Mouse (Mus musculus) liver, adult 2 months (tissue): ENCODE measurements at regions not wholly inside any gene's neighbourhood (a gene's known extent, or its start where the extent isn't known, plus 50 kb on each side); places are given as distances from the start of the nearest gene placed in this dataset.

Experiments used
- DNase-seq: peaks from one replicate; pipeline ENCODE4 v3.0.0-alpha.2; 2011; ENCODE audit warnings: low read depth, low spot score; ENCODE audit errors: extremely low read depth
- H3K27ac ChIP-seq: fragments of 200-500 bp; replicated peaks from 2 replicates; pipeline ENCODE4 v1.5.1; 2012; ENCODE audit warnings: low read depth, mild to moderate bottlenecking, control low read depth, inconsistent platforms, low read length; ENCODE audit not compliant: insufficient read depth
- H3K27me3 ChIP-seq: fragments of 200-500 bp; 2 replicates; pipeline ENCODE4 v1.6.1; 2012; ENCODE audit warnings: mild to moderate bottlenecking, moderate library complexity, low read length, inconsistent platforms; ENCODE audit not compliant: control insufficient read depth, insufficient read depth
- H3K36me3 ChIP-seq: fragments of 200-500 bp; 2 replicates; pipeline ENCODE4 v1.6.1; 2012; ENCODE audit warnings: low read length, inconsistent platforms; ENCODE audit not compliant: control insufficient read depth, insufficient read depth
- H3K4me1 ChIP-seq: fragments of 200-500 bp; 2 replicates; pipeline ENCODE4 v1.6.1; 2011; ENCODE audit warnings: low read length; ENCODE audit not compliant: control insufficient read depth, insufficient read depth
- H3K4me3 ChIP-seq: fragments of 200-500 bp; 2 replicates; pipeline ENCODE4 v1.5.1; 2011; ENCODE audit warnings: low read depth, mild to moderate bottlenecking, control low read depth, low read length, moderate library complexity; ENCODE audit not compliant: insufficient read depth
- H3K79me2 ChIP-seq: fragments of 200-500 bp; 2 replicates; pipeline ENCODE4 v1.6.1; 2012; ENCODE audit warnings: inconsistent platforms, mild to moderate bottlenecking, low read length, moderate library complexity; ENCODE audit not compliant: control insufficient read depth, insufficient read depth
- H3K9ac ChIP-seq: fragments of 200-500 bp; 2 replicates; pipeline ENCODE4 v1.6.1; 2012; ENCODE audit warnings: low read depth, mild to moderate bottlenecking, control low read depth, inconsistent platforms, low read length
- CTCF ChIP-seq: fragments of 200-500 bp; IDR thresholded peaks from 2 replicates; pipeline ENCODE4 v1.5.1; 2011; ENCODE audit warnings: low read depth, low read length, control low read depth
- POLR2A ChIP-seq: fragments of 200-500 bp; IDR thresholded peaks from 2 replicates; pipeline ENCODE4 v1.6.1; 2011; ENCODE audit warnings: low read length, control low read depth; ENCODE audit not compliant: insufficient read depth; ENCODE audit errors: extremely low read depth
- WGBS: fragments of 180-500 bp; shearing (Covaris S2); methylation state at CpG from one replicate; pipeline ENCODE4 v1.1.7; 2018; 5-methylcytosine and 5-hydroxymethylcytosine counted together

DNA sequence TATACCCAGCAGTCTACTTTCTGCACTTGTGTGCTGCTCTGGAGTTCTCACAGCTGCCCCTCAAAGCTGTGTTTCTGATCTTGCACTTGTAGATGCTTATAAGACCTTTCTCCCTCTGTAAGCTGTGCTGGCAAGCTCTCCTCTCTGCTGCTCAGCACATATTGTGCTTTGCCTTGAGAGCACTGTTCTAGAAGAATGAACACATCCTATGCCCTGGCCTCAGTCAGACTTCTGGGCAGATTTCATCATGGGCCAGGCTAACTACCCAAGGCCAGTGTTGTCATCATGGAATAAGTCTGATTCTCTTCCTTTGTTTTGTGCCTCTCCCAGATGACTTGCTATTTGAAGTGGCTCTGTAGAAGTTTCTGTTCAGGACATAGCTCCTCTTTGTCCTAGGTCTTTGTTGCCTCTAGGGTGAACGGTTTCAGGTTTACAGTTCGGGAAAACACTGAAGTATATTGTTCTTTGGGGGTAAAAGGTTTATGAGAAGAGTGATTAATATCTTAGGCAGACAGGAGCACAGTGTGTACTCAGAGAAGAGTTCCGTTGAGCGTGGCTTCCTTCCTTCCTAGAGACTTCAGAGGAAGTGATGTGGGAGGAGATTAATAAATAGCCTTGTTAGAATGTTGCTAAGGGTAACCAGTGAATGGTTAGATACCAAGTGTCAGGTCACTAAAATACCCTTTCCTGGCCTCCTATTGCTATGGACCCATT lies 70.8 kb downstream of the Pcdh18 start:
- Histone ChIP-seq H3K27me3 (no peaks in the 10 kb centered on the region), H3K9ac (no peak overlapping the region), H3K36me3 (no peaks in the 10 kb centered on the region), H3K79me2 (no peaks in the 10 kb centered on the region), H3K4me1 (no peaks in the 10 kb centered on the region), H3K27ac (no peak overlapping the region), H3K4me3 (no peak overlapping the region)
- 62% methylated on average over 4 of the region's 4 CpGs for WGBS
- DNase-seq, result no peak
- TF ChIP-seq POLR2A (no peak), CTCF (no peak)

DNA sequence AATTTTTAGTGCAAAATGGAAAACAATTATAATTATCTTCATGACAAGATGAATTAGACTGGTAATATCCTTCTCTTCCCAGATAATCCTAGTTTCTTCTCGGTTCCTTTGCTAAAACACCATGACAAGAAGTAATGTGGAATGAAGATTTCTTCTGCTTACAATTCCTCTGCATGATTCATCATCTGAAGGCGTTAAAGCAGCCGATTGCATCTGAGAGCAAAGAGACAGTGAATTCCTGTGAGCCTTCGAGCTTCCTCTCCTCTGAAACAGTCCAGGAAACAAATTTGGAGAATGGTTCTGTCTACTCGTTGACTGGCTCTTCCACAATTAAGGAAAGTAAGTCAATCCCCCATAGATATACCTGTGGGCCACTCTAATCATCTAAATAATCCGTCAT lies 82.2 kb downstream of the Pcdh18 start:
- Histone ChIP-seq H3K36me3 (no peaks in the 10 kb centered on the region), H3K9ac (no peak overlapping the region), H3K4me1 (no peaks in the 10 kb centered on the region), H3K27me3 (no peaks in the 10 kb centered on the region), H3K4me3 (no peak overlapping the region), H3K79me2 (no peaks in the 10 kb centered on the region), H3K27ac (no peak overlapping the region)
- TF ChIP-seq POLR2A (no peak), CTCF (no peak)
- DNase-seq, result no peak
- WGBS, result 69% methylated on average over 6 of the region's 6 CpGs

DNA sequence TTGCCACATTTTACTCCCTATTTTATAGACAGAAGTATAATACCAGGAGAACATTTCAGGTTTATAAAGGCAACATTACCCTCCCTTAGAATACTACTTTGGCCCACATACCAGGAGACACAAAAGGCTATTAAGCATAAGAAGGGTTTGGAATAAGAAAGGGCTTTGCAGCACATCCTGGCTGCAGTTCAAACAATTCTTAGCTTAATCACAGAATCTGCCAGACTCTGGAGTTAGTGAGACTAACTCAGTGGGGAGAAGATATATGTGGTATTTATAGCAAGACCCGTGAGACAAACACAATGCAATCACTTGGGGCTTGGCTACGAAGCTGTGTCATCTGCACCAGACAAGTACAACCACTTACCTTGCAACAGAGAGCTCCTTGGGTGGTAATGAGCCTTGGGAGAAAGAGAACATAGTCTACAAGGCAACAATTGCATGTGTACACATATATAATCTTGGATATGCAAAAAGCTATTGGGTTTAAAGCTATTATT lies 84.4 kb downstream of the Pcdh18 start:
- DNase-seq, result no peak
- 54% methylated on average over 2 of the region's 2 CpGs for WGBS
- no peaks in the 10 kb centered on the region for H3K79me2 ChIP-seq

DNA sequence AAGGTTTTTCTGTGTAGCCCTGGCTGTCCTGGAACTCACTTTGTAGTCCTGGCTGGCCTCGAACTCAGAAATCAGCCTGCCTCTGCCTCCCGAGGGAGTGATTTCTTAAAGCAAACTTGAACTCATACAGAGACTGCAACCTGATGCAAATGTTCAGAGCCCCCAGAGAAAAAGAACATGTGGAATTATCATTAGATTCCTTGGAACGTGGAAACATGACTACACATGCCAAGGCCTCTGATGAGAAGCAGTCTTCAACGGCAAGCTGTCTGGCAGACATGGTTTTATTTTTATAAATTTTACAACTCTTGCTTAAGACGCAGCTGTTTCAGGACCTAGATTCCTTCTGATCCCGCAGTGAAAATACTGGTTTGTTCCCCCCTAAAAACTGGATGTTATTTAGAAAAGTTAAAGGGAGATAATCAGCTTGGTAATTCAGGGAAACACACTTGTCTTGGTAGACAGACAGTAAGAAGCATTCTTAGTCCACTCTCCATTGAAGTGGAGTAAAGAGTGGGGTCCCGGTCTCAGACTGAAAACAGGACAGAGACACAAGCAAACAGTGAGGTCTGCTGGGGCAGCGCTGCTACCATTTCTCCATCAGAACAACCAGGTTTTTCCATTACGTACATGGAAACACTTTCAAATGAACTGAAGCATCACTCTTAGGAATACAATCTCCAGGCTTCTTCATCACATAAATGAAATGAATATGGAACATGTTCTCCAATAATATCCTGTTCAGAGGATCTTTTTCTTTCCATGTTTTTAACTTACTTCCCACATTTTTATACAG lies 89.4 kb downstream of the Pcdh18 start:
- TF ChIP-seq CTCF, result no peak
- no peak for TF ChIP-seq POLR2A
- H3K36me3 ChIP-seq, result no peaks in the 10 kb centered on the region
- no peaks in the 10 kb centered on the region for H3K79me2 ChIP-seq
- no peaks in the 10 kb centered on the region for H3K4me1 ChIP-seq
- no peak for DNase-seq
- 83% methylated on average over 9 of the region's 9 CpGs for WGBS
- no peak overlapping the region for H3K9ac ChIP-seq
- no peak overlapping the region for H3K4me3 ChIP-seq
- no peak overlapping the region for H3K27ac ChIP-seq
- H3K27me3 ChIP-seq, result no peaks in the 10 kb centered on the region

More for the DNA sequence above, 84.4 kb downstream of the Pcdh18 start:
- Histone ChIP-seq H3K36me3 (no peaks in the 10 kb centered on the region), H3K27me3 (no peaks in the 10 kb centered on the region), H3K4me3 (no peak overlapping the region), H3K27ac (no peak overlapping the region), H3K4me1 (no peaks in the 10 kb centered on the region), H3K9ac (no peak overlapping the region)
- no peak for TF ChIP-seq POLR2A
- no peak for TF ChIP-seq CTCF

DNA sequence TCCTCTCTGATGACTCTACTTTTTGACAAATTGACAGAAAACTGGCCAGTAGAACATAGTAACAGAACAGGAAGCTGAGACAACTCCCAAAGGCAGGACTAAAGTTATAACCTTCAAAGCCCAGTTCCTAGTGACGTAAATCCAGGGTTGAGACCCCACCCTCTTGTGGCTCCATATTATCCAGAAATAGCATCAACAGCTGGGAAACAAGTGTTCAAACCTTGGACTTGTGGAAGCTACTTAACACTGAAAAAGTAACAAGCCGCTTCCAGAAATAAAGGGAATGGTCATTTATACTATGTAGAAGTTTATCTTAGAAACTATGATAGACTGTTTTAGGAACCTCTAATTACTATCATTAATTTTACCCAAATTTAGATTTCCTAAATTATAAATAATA lies 90.6 kb downstream of the Pcdh18 start:
- WGBS, result 89% methylated on average over 2 of the region's 2 CpGs
- H3K4me3 ChIP-seq, result no peak overlapping the region
- DNase-seq, result no peak
- no peak overlapping the region for H3K9ac ChIP-seq
- no peaks in the 10 kb centered on the region for H3K4me1 ChIP-seq
- no peaks in the 10 kb centered on the region for H3K27me3 ChIP-seq
- H3K79me2 ChIP-seq, result no peaks in the 10 kb centered on the region
- TF ChIP-seq POLR2A, result no peak
- no peak for TF ChIP-seq CTCF
- H3K27ac ChIP-seq, result no peak overlapping the region
- H3K36me3 ChIP-seq, result no peaks in the 10 kb centered on the region

DNA sequence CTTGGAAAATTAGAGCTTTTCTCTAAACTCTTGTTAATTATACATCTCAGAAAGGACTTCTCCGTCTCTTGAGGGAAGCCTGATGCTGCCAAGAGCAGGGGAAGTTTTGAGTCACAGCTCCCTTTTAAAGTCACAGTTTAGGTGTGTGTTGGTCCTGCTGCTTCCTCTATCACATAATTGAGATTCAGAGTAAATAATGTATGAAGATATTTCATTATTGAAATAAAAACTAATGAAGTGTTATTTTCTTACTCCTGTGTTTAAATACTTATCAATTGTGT lies 108.3 kb downstream of the Pcdh18 start:
- no peaks in the 10 kb centered on the region for H3K36me3 ChIP-seq
- DNase-seq, result no peak
- 60% methylated on average over 1 of the region's 1 CpGs for WGBS
- no peak overlapping the region for H3K9ac ChIP-seq
- H3K4me3 ChIP-seq, result no peak overlapping the region
- no peaks in the 10 kb centered on the region for H3K4me1 ChIP-seq
- no peaks in the 10 kb centered on the region for H3K27me3 ChIP-seq
- H3K27ac ChIP-seq, result no peak overlapping the region
- H3K79me2 ChIP-seq, result no peaks in the 10 kb centered on the region
- no peak for TF ChIP-seq POLR2A
